Mouse (Mus musculus): ENCODE measurements around the gene Mipep. TPM values are rescaled to one million over a fixed set of nuclear protein-coding genes. Genes with fewer than 3 reads are reported as not detected.

Gene Mipep
- polyA plus RNA-seq, 1 experiment: 5.9 TPM

DNA sequence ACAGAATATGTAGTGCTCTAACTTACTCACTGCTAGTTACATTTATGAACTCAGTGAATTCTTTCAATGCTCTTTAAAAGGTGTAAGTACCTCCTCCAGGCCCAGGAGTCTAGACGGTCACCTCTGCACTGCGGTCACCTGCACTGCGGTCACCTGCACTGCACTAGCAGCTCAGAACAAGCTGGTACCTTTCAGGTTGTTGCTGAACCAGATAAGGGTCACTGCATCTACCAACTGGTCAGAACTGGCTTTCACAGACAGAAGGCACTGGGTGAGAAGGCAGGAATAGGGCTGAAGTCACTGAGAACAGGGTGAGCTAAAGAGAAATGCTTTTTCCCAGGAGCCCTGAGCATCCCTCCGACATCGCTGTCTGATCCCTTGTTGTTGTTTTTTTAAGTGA, 29.7 kb upstream of the Mipep start:
- Histone ChIP-seq H3K27me3 (replicated peaks) (peaks cover 8% of the 10 kb centered on the region), H3K4me3 (replicated peaks) (no peak overlapping the region), H3K9me3 (no peaks in the 10 kb centered on the region), H3K36me3 (replicated peaks; ENCODE audit: low read length) (peaks cover 87% of the 10 kb centered on the region), H3K4me1 (peaks cover 9% of the 10 kb centered on the region; the same call in 1 of the 2 replicates)
- TF ChIP-seq GATA1 (IDR thresholded peaks at IDR 0.05; ENCODE audit: borderline replicate concordance, low read length): no peak
- TF ChIP-seq FLI1 (IDR thresholded peaks at IDR 0.05; ENCODE audit: low read length): no peak

DNA sequence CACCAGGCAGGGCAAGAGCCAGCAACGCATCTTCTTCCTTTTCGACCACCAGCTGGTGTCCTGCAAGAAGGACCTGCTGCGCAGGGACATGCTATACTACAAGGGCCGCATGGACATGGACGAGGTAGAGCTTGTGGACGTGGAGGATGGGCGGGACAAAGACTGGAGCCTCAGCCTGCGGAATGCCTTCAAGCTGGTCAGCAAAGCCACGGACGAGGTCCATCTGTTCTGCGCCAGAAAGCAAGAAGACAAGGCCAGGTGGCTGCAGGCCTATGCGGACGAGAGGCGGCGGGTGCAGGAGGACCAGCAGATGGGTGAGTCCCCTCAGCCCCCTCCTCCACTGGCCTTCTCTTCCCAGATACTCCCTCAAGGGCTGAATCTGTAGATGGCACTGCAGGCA, 28.1 kb upstream of the Mipep start:
- no peaks in the 10 kb centered on the region for H3K9me3 ChIP-seq
- no peak for TF ChIP-seq FLI1 (IDR thresholded peaks at IDR 0.05; ENCODE audit: low read length)
- no peak for TF ChIP-seq GATA1 (IDR thresholded peaks at IDR 0.05; ENCODE audit: borderline replicate concordance, low read length)
- H3K36me3 ChIP-seq (replicated peaks; ENCODE audit: low read length): peaks cover 87% of the 10 kb centered on the region

DNA sequence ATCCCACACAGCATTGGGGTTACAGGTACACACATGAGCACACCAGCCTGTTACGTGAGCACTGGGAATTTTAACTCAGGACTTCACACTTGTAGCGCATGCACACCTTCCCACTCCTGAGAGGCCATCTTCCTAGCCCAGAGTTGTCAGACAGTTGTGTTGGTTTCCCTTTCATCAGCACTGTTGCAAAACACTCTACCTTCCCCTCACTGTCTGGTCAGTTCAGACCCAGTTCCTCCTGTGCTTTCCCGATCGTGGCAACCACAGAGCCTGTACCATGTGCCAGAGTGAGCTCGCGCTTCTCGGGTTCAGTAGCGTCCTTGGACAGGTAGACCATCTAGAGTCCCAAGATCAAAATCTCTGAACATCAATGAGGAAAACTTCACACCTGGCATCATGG, 27.1 kb upstream of the Mipep start:
- Histone ChIP-seq H3K36me3 (replicated peaks; ENCODE audit: low read length) (peaks cover 92% of the 10 kb centered on the region), H3K27me3 (replicated peaks) (peaks cover 4% of the 10 kb centered on the region), H3K9me3 (no peaks in the 10 kb centered on the region), H3K4me3 (replicated peaks) (no peak overlapping the region), H3K4me1 (peaks cover 4% of the 10 kb centered on the region; the same call in 1 of the 2 replicates)
- TF ChIP-seq GATA1 (IDR thresholded peaks at IDR 0.05; ENCODE audit: borderline replicate concordance, low read length) (no peak), FLI1 (IDR thresholded peaks at IDR 0.05; ENCODE audit: low read length) (no peak)

More for the DNA sequence above, 28.1 kb upstream of the Mipep start:
- H3K4me3 ChIP-seq (replicated peaks): no peak overlapping the region
- H3K4me1 ChIP-seq: peaks cover 9% of the 10 kb centered on the region; the same call in 1 of the 2 replicates
- peaks cover 4% of the 10 kb centered on the region for H3K27me3 ChIP-seq (replicated peaks)

GRCm38 (mm10) chr14:60757722-60758121, 26.7 kb upstream of the Mipep start:
- no peaks in the 10 kb centered on the region for H3K9me3 ChIP-seq
- peaks cover 4% of the 10 kb centered on the region; the same call in 1 of the 2 replicates for H3K4me1 ChIP-seq
- peaks cover 95% of the 10 kb centered on the region for H3K36me3 ChIP-seq (replicated peaks; ENCODE audit: low read length)
- peaks cover 4% of the 10 kb centered on the region for H3K27me3 ChIP-seq (replicated peaks)
- H3K4me3 ChIP-seq (replicated peaks): no peak overlapping the region
- TF ChIP-seq FLI1 (IDR thresholded peaks at IDR 0.05; ENCODE audit: low read length) (no peak), GATA1 (IDR thresholded peaks at IDR 0.05; ENCODE audit: borderline replicate concordance, low read length) (no peak)

DNA sequence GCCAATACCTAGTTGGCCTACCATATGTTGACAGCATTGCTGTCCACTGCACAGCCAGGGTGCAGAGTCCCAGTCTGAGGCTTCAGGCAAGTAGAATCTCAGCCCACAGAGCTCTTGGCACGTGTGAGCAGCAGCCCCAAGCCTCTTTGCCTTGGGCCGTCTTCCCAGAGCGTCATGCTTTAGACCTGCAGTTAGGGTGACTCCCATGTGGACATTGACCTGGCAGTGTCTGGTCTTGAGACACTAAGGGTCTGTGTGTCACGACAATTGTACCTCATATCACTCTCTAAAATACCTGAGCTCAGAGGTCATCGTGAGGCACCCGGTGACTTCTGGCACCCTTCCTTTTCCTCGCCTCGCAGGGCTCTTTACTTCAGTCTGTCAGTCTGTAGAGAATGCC, 25.3 kb upstream of the Mipep start:
- Histone ChIP-seq H3K4me1 (peaks cover 4% of the 10 kb centered on the region; the same call in 1 of the 2 replicates), H3K36me3 (replicated peaks; ENCODE audit: low read length) (peaks cover 85% of the 10 kb centered on the region), H3K9me3 (no peaks in the 10 kb centered on the region), H3K27me3 (replicated peaks) (peaks cover 4% of the 10 kb centered on the region), H3K4me3 (replicated peaks) (no peak overlapping the region)
- TF ChIP-seq FLI1 (IDR thresholded peaks at IDR 0.05; ENCODE audit: low read length) (no peak), GATA1 (IDR thresholded peaks at IDR 0.05; ENCODE audit: borderline replicate concordance, low read length) (no peak)

GRCm38 (mm10) chr14:60761801-60762200, 22.6 kb upstream of the Mipep start:
- H3K4me1 ChIP-seq: peaks cover 15% of the 10 kb centered on the region; the same call in 1 of the 2 replicates

GRCm38 (mm10) chr14:60762754-60763153, 21.6 kb upstream of the Mipep start:
- Histone ChIP-seq H3K27me3 (replicated peaks) (peaks cover 19% of the 10 kb centered on the region), H3K9me3 (no peaks in the 10 kb centered on the region), H3K4me3 (replicated peaks) (no peak overlapping the region), H3K36me3 (replicated peaks; ENCODE audit: low read length) (peaks cover 53% of the 10 kb centered on the region), H3K4me1 (peaks cover 11% of the 10 kb centered on the region; the same call in 1 of the 2 replicates)
- TF ChIP-seq FLI1 (IDR thresholded peaks at IDR 0.05; ENCODE audit: low read length) (no peak), GATA1 (IDR thresholded peaks at IDR 0.05; ENCODE audit: borderline replicate concordance, low read length) (no peak)

More at GRCm38 (mm10) chr14:60761801-60762200, 22.6 kb upstream of the Mipep start:
- Histone ChIP-seq H3K27me3 (replicated peaks) (peaks cover 19% of the 10 kb centered on the region), H3K36me3 (replicated peaks; ENCODE audit: low read length) (peaks cover 62% of the 10 kb centered on the region), H3K4me3 (replicated peaks) (no peak overlapping the region), H3K9me3 (no peaks in the 10 kb centered on the region)
- TF ChIP-seq FLI1 (IDR thresholded peaks at IDR 0.05; ENCODE audit: low read length): no peak
- TF ChIP-seq GATA1 (IDR thresholded peaks at IDR 0.05; ENCODE audit: borderline replicate concordance, low read length): no peak

DNA sequence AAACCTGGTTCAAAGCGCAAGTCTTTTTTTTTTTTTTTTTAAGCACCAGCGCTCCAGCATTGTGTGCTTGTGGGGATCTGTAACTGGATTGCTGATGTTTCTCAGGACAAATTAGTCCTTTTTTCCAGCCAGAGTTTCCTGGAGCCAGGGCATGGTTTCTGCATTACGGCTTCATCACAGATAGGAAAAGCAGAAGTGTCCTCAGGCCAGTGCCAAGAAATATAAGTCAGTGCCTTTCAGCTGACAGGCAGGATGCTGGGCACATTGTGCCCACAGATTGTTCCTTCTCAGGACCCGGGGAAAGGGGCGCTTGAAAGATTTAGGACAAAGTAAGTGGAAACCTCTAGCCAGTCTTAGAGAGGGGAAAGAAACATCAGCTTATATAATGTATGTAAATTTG, 20.6 kb upstream of the Mipep start:
- Histone ChIP-seq H3K9me3 (no peaks in the 10 kb centered on the region), H3K27me3 (replicated peaks) (peaks cover 19% of the 10 kb centered on the region), H3K4me3 (replicated peaks) (no peak overlapping the region), H3K36me3 (replicated peaks; ENCODE audit: low read length) (peaks cover 43% of the 10 kb centered on the region), H3K4me1 (peaks cover 11% of the 10 kb centered on the region; the same call in 1 of the 2 replicates)
- TF ChIP-seq FLI1 (IDR thresholded peaks at IDR 0.05; ENCODE audit: low read length) (no peak), GATA1 (IDR thresholded peaks at IDR 0.05; ENCODE audit: borderline replicate concordance, low read length) (no peak)

GRCm38 (mm10) chr14:60764526-60764925, 19.8 kb upstream of the Mipep start:
- Histone ChIP-seq H3K36me3 (replicated peaks; ENCODE audit: low read length) (peaks cover 35% of the 10 kb centered on the region), H3K9me3 (no peaks in the 10 kb centered on the region), H3K4me3 (replicated peaks) (no peak overlapping the region), H3K4me1 (peaks cover 11% of the 10 kb centered on the region; the same call in 1 of the 2 replicates), H3K27me3 (replicated peaks) (peaks cover 17% of the 10 kb centered on the region)
- no peak for TF ChIP-seq FLI1 (IDR thresholded peaks at IDR 0.05; ENCODE audit: low read length)
- TF ChIP-seq GATA1 (IDR thresholded peaks at IDR 0.05; ENCODE audit: borderline replicate concordance, low read length): no peak

DNA sequence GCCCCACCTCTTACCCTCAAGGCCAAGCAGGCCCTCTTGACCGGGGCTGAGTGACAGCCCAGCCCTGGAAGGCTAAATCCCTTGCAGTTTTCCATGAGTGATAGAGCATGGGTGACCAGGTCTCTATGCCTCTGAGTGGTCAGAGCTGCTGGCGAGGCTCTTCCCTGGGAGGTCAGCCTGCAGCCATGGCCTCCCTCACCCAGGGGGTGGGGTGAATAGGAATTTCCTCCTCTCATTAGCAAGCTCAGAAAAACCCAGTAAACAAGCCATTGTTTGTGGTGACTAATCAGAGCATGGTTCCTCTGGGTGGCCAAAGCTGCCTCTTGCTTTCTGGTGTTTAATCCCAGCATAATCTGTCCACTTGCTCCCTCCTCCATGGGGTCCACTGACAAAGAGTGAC, 19.3 kb upstream of the Mipep start:
- no peak for TF ChIP-seq FLI1 (IDR thresholded peaks at IDR 0.05; ENCODE audit: low read length)
- TF ChIP-seq GATA1 (IDR thresholded peaks at IDR 0.05; ENCODE audit: borderline replicate concordance, low read length): no peak
- Histone ChIP-seq H3K4me1 (peaks cover 11% of the 10 kb centered on the region; the same call in 1 of the 2 replicates), H3K36me3 (replicated peaks; ENCODE audit: low read length) (peaks cover 30% of the 10 kb centered on the region), H3K27me3 (replicated peaks) (peaks cover 17% of the 10 kb centered on the region), H3K9me3 (no peaks in the 10 kb centered on the region), H3K4me3 (replicated peaks) (no peak overlapping the region)
